Mouse (Mus musculus) thymus, adult 2 months (tissue): ENCODE results near the gene Patj. TPM values are rescaled to one million over a fixed set of nuclear protein-coding genes. Genes with fewer than 3 reads are reported as not detected.

Experiments
- DNase-seq: peaks from one replicate; pipeline ENCODE4 v3.0.0; 2021
- H3K27ac ChIP-seq: fragments of 200-500 bp; 2 replicates; pipeline ENCODE4 v1.5.1; 2012; ENCODE audit warnings: low read length, control low read depth; ENCODE audit not compliant: control insufficient read depth, insufficient read depth
- H3K27me3 ChIP-seq: fragments of 200-500 bp; 2 replicates; pipeline ENCODE4 v1.6.1; 2012; ENCODE audit warnings: mild to moderate bottlenecking, low read length, moderate library complexity, mixed read lengths; ENCODE audit not compliant: control insufficient read depth, insufficient read depth
- H3K36me3 ChIP-seq: fragments of 200-500 bp; 2 replicates; pipeline ENCODE4 v1.6.1; 2012; ENCODE audit warnings: mild to moderate bottlenecking, low read length, moderate library complexity; ENCODE audit not compliant: control insufficient read depth, insufficient read depth
- H3K4me1 ChIP-seq: fragments of 200-500 bp; replicated peaks from 2 replicates; pipeline ENCODE4 v1.6.1; 2012; ENCODE audit warnings: low read length; ENCODE audit not compliant: control insufficient read depth, insufficient read depth
- H3K4me3 ChIP-seq: fragments of 200-500 bp; 2 replicates; pipeline ENCODE4 v1.5.1; 2012; ENCODE audit warnings: mild to moderate bottlenecking, low read length, control low read depth, moderate library complexity; ENCODE audit not compliant: control insufficient read depth, insufficient read depth
- CTCF ChIP-seq: fragments of 200-500 bp; IDR thresholded peaks from 2 replicates; pipeline ENCODE4 v1.5.1; 2012; ENCODE audit warnings: mild to moderate bottlenecking, control low read depth, low read length, moderate library complexity, borderline replicate concordance; ENCODE audit not compliant: control insufficient read depth, poor library complexity, insufficient read depth; ENCODE audit errors: extremely low read depth
- POLR2A ChIP-seq: fragments of 200-500 bp; IDR thresholded peaks from 2 replicates; pipeline ENCODE4 v1.6.1; 2012; ENCODE audit warnings: mild to moderate bottlenecking, low read length, control low read depth, moderate library complexity; ENCODE audit not compliant: control insufficient read depth, poor library complexity, insufficient read depth; ENCODE audit errors: extremely low read depth
- WGBS: fragments of 180-500 bp; shearing (Covaris S2); methylation state at CpG from one replicate; pipeline ENCODE4 v1.1.7; 2018; 5-methylcytosine and 5-hydroxymethylcytosine counted together
- polyA plus RNA-seq: library from polyadenylated mRNA; depleted of rRNA; stranded (reverse); fragments of >200 nt; gene quantifications from 2 replicates; pipeline ENCODE4 v1.2.3, GENCODE M21; 2012

Gene Patj
- polyA plus RNA-seq, 1 experiment = 35.0 TPM

DNA sequence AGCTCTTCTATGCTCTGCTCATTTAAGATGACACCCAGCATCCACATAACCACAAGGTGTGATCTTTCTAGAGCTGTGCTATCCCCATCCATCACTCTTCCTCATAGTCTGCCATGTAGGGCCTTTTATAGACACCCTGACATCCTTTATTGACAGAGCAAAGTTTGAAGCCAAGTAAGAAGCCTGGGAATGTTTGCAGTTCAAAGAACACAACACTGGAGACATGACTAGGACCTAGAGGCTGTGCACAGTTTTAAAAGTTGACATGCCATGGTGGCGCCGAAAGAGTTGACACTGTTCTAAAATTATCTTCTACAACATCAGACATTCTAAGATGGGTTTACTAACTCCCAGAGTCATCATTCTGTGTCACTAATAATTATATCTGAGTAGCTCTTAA lies 214.9 kb downstream of the Patj start:
- Histone ChIP-seq H3K36me3 (no peaks in the 10 kb centered on the region), H3K27me3 (no peaks in the 10 kb centered on the region), H3K27ac (no peak overlapping the region), H3K4me1 (no peaks in the 10 kb centered on the region), H3K4me3 (no peak overlapping the region)
- no peak for DNase-seq
- TF ChIP-seq CTCF (no peak), POLR2A (no peak)
- 95% methylated on average over 2 of the region's 2 CpGs for WGBS

GRCm38 (mm10) chr4:98614395-98614794 lies 218.8 kb downstream of the Patj start:
- no peak for DNase-seq
- Histone ChIP-seq H3K4me1 (peaks cover 15% of the 10 kb centered on the region), H3K27me3 (no peaks in the 10 kb centered on the region), H3K27ac (no peak overlapping the region), H3K4me3 (no peak overlapping the region), H3K36me3 (no peaks in the 10 kb centered on the region)
- TF ChIP-seq CTCF (no peak), POLR2A (no peak)
- WGBS = 96% methylated on average over 3 of the region's 3 CpGs

DNA sequence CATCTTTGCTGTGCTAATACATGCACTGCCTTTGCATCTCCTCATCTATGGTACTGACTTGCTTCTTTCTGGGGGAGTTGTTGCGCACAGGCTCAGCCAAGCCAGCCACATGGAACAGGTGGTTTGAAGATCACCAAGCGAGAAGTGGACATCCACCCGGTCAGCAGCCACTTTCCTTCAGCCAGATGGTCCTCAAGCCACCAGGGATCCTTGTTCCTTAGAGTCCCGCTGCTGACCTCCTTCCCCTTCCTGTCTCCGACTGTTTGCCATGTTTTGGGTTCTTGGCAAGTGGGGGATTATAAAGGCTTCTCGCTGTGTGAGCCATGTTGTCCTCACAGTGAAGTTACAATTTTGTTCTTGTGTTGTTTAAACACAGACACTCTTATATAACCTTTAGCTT lies 223.6 kb downstream of the Patj start:
- peaks cover 31% of the 10 kb centered on the region for H3K4me1 ChIP-seq
- no peak overlapping the region for H3K4me3 ChIP-seq
- no peak for DNase-seq
- no peaks in the 10 kb centered on the region for H3K27me3 ChIP-seq
- H3K27ac ChIP-seq = peak overlapping the region; percentile 50
- WGBS = 96% methylated on average over 6 of the region's 6 CpGs
- TF ChIP-seq CTCF = no peak
- no peak for TF ChIP-seq POLR2A
- H3K36me3 ChIP-seq = no peaks in the 10 kb centered on the region

DNA sequence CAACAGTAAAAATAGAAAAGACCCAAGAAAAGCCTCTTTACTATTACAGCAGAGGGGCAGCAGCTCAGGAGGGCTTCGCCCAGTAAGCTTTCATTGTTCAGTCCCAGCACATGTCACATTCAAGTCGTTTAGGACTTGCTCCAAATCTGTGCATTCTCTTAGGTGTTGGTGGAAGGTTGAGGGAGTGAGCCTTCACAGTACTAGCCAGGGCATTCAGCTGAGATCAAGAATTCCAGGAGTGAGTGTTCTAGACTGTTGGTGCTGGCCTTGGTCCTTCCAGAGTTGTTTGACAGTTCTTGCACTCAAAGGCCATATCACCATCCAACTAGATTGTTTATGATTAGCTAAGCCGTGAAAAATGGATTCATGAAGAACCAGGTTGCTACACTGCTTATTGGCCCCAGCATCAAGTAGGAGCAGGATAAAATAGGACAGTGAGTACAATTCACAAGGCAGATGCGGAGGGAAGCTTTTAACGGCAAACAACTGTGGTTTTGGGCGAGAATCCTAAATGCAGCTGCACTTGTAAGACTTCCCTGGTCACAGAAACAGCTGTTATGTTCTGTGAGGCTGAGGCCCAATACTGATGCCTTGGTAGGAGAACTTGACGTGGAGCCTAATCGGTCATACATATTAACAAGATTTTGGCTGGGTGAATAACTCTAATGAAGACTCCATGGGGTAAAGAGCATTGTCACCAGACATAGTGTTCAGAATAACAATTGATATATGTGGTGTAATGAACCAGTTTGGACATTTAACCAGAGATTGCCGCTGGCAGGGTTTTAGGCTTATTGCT lies 225.6 kb downstream of the Patj start:
- Histone ChIP-seq H3K27me3 (no peaks in the 10 kb centered on the region), H3K4me3 (no peak overlapping the region), H3K27ac (peak overlapping the region; percentile 80), H3K4me1 (peaks cover 31% of the 10 kb centered on the region), H3K36me3 (no peaks in the 10 kb centered on the region)
- WGBS = 39% methylated on average over 9 of the region's 9 CpGs
- TF ChIP-seq CTCF (no peak), POLR2A (no peak)
- no peak for DNase-seq

GRCm38 (mm10) chr4:98622180-98622579 lies 226.6 kb downstream of the Patj start:
- H3K27me3 ChIP-seq = no peaks in the 10 kb centered on the region
- H3K4me3 ChIP-seq = no peak overlapping the region
- WGBS = 68% methylated on average over 1 of the region's 1 CpGs
- H3K27ac ChIP-seq = no peak overlapping the region
- no peaks in the 10 kb centered on the region for H3K36me3 ChIP-seq
- peaks cover 27% of the 10 kb centered on the region for H3K4me1 ChIP-seq
- DNase-seq = no peak
- TF ChIP-seq POLR2A = no peak
- no peak for TF ChIP-seq CTCF

DNA sequence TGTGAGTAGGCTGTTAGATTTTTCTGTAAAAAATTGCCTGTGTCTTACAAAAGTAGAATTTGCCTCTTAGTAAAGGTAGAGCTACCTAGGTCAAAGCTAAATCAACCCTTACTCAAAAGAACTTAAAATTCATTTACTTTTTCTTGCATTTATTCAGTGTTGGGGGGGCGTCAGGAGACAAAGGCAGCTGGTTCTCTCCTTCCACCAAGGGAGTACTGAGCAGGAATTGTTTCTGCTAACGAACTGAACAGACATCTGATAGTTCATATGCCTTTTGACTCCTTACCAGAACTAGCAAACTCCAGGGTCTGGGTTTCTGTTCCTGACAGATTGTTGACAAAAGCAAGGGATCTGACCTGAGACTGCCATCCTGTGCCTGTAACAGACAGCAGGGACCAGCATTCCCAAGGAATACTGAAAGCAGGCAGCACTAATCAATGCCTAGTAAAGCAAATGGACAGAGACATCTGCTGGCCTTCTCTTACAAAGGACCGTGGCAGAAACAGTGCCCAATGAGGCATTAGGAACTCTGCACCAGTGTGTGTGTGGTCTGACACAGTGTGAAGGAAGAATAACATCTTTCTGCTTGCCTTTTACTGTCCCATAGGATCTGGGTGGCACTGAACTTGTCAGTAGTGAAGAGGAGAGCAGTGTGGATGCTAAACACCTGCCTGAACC lies 227.6 kb downstream of the Patj start:
- WGBS = 92% methylated on average over 3 of the region's 3 CpGs
- no peak overlapping the region for H3K4me3 ChIP-seq
- peaks cover 22% of the 10 kb centered on the region for H3K4me1 ChIP-seq
- no peak for TF ChIP-seq POLR2A
- TF ChIP-seq CTCF = no peak
- no peaks in the 10 kb centered on the region for H3K36me3 ChIP-seq
- H3K27ac ChIP-seq = no peak overlapping the region
- no peak for DNase-seq
- no peaks in the 10 kb centered on the region for H3K27me3 ChIP-seq
